Mouse (Mus musculus): ENCODE measurements around the gene Asna1. TPM values are rescaled to one million over a fixed set of nuclear protein-coding genes. Genes with fewer than 3 reads are reported as not detected.

The Asna1 gene
- 10 to 100 TPM; 91.0 to 93.4 TPM for total RNA-seq (2021)
- long read RNA-seq, experiment 1, transcript Asna1-201 (7 exons, 1,256 nt): major isoform, 77 of 92 reads
- long read RNA-seq, experiment 1, partial matches to known transcripts: 6 of 92 reads
- long read RNA-seq, experiment 1, other reads (novel, unspliced or antisense): 9 of 92 reads
- long read RNA-seq, experiment 2, transcript Asna1-201 (7 exons, 1,256 nt): major isoform, 34 of 36 reads
- long read RNA-seq, experiment 2, partial matches to known transcripts: 2 of 36 reads
- long read RNA-seq, experiment 2, other reads (novel, unspliced or antisense): 0 of 36 reads

DNA sequence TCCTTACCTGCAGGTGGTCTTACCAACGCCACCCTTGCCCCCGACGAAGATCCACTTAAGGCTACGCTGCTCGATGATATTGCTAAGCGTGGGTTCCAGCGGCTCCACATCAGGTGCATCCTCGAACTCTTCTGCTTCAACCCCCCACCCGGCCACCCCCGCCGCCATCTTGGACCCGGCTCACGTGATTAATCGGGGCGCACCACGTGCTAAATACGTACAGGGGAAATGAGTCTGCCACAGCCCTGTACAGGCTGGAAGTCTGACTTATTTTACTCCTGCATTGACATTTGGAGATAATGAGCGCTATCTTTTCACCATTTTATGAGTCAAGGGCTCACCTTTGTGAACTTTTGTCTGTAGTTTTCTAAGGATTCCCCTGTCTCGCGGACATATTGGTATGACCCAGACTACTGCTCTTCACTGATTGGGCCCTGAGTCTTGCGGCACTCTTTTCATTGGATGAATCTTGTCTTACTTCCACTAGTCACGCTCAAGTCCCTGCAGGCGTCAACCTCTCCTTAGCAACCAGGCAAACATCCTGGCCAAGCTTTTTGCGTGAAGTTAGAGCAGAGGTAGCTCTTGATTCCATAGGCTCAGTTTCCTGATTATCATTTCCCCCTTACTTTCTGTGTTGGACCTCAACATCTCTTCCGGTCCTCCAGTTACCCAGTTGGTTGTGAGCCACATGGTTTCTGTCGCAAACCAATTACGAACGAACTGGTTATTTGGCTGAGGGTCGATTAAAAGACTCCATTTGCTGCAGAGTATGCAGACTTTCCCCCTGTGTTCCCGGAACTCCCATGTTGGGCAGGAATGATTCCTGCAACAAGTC lies at the start of gene Asna1:
Asna1 (minus strand) TSS at position 184 of the 835 bp plus-strand sequence.
- DNase-seq: peak; percentile 83 to 85

DNA sequence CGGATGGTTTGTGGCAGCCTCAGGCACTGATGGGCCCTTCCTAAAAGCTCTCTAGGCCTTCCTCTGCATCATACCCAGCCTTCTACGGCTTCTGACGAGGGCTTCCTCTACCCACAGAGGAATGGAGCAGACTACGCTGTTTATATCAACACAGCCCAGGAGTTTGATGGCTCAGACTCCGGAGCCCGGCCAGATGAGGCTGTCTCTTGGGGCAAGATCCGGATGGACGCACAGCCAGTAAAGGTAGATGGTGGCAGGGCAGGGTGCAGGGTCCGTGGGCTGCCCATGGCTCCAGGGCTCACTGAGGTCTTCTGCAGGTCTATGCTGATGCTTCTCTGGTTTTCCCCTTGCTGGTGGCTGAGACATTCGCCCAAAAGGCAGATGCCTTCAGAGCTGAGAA lies 49.5 kb upstream of the Asna1 start:
- DNase-seq: no peak

DNA sequence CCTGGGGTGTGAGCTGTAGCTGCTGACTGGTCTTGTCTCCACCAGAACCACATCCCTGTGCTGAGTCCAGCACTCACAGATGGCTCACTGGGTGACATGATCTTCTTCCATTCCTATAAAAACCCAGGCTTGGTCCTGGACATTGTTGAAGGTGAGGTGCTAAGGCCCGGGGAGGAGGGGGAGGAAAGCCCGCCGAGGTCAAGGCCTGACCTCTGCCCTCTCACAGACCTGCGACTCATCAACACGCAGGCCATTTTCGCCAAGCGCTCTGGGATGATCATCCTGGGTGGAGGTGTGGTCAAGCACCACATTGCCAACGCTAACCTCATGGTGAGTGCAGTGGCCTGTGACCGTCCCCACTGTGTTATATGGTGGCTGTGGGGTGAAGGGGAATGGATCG lies 49.1 kb upstream of the Asna1 start:
- no peak for DNase-seq

DNA sequence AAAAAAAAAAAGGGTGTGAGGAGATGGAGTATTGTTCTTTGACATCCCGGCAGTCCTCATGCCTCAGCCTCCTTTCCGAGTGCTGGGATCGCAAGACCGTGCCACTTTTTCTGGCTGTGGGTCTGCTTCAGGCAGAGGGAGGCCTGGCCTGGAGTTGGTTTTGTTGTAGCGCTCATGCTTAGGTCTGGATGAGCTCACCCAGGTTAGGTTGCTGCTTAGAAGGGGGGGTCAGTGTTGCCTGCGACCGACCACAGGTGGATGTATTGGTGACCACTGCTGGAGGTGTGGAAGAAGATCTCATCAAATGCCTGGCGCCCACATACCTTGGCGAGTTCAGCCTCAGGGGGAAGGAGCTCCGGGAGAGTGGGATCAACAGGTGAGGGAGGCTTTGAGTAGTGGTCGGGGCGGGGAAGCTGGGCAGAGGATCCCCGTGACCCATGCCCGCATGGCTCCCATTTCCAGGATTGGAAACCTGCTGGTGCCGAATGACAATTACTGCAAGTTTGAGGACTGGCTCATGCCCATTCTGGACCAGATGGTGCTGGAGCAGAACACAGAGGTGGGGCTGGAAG lies 48.0 kb upstream of the Asna1 start:
- no peak for DNase-seq

DNA sequence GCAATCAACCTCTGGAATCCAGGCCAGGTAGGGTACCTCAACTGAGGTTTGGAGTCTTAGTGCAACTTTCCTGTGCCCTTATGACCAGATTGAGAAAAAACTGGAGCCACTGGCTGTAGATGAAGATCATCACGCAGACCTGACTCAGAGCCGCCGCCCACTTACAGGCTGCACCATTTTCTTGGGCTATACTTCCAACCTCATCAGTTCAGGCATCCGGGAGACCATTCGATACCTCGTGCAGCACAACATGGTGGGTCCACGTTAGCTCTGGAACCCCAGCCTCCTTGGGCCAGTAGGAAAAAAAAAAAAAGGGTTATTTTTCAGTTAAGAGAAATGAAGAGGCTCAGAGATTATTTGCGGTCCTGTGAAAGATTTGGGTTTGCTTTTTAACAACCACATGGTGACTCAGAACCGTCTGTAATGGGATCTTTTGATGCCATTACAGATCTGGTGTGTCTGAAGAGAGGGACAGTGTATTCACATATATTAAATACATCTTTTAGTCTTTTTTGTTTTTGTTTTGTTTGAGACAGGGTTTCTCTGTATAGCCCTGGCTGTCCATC lies 47.4 kb upstream of the Asna1 start:
- DNase-seq: peak in 1 of 2 experiments; percentile 24

DNA sequence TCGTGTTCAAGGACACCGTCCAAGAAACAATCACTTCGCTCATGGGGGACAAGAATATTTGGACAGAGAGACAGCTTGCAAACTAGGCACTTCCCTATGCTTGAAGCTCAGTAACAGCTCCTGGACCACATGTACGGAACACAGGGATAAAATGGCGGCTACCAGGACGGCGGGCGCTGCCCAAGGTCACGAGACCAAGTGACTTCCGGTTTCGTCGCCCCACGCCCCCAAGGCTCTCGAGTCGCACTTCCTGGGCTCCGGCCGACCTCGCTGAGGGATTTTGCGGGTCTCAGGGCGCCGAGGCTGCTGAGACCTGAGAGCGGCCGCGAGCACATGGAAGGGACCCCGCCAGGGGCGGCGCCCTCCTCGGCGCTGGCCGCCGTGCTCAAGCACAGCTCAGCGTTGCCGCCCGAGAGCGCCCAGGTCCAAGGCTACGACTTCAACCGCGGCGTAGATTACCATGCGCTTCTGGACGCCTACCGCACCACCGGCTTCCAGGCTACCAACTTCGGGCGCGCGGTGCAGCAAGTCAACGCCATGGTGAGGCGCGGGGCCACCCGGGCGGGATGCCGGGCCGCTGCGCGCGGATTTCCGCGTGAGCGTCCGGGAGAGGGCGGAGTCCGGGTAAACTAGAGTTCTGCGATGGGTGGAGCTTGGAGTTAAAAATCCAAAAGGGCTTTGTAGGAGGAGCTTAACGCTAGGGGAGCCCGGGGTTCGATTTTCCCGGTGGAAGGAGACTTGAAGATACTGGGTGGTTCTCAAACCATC lies 46.6 kb upstream of the Asna1 start, which contains the start of gene Dhps:
Dhps (plus strand) TSS at position 244 of the 768 bp plus-strand sequence.
- peak; percentile 93 to 94 for DNase-seq

DNA sequence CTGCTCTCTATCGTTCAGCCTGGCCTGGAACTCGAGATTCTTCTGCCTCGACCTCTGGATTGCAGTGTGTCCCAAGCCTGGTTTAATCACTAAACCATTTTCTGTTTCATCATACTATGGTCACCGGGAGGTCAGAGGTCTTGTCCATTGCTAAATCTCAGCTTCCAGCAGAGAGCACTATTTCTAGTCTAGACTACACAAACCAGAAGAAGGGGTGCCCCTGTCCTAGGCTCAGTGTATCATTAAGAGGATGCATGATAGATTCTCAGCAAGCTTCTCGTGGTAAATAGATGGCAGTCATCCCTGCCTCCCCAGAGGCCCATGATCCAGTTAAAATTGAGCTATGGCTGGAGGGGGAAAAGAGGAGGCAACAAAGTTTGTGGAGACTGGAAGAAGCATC lies 46.0 kb upstream of the Asna1 start:
- no peak for DNase-seq

DNA sequence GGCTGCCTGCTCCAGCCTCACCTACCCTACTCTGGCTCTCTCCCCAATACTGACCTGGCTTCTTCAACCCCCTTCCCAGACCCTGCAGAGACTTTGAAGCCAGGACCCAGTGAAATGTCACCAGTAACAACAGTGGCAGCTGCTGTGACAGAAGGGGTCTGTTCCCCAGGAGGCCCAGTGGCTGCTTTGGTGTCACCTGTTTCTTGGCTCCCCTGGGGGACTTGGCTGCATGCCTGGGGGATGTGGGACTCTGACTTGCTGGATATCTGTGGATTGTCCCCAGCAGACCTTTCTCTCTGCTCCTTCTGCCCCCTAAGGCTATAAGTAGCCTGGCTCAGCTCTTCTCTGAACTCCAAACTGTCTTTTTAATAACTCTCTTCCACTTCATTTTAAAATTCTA lies 42.9 kb upstream of the Asna1 start, which contains the start of gene Gm5741:
Gm5741 (minus strand) TSS at position 1 of the 400 bp plus-strand sequence.
- DNase-seq: no peak

DNA sequence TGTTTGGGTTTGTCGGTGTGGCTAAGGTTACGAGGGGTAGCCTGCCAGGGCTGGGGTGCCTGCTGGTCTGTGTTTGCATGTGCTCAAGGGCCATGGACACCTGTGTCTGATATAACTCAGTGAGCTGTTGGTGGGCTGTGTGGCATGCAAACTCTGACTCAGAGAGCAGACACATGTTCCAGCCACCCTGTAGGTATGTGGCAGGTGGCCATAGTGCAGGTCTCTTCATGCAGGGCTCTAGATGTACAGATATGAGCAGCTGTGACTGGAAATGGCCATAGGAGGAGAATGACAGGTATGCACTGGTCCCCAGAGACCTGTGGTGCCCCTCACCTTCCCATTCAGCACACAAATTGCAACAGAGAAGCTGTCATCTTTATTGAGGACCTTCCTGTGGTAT lies 42.1 kb upstream of the Asna1 start:
- no peak for DNase-seq

DNA sequence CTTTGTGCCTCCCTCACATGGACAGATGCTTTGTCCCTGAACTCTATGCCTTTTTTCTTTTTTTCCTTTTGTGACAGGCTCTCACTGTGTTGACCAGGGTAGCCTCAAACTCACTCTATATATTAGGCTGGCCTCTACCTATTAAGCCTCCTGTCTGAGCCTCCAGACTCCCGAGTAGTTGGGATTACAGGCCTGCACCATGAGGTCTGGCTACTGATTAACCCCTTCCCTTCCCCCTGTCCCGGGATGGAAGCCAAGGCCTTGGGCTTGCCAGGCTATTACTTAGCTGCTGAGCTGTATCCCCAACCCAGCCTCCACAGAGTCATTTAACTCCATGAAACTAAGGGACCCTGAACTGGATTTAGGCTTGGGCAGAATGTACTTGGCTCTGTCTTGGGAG lies 40.1 kb upstream of the Asna1 start:
- no peak for DNase-seq

DNA sequence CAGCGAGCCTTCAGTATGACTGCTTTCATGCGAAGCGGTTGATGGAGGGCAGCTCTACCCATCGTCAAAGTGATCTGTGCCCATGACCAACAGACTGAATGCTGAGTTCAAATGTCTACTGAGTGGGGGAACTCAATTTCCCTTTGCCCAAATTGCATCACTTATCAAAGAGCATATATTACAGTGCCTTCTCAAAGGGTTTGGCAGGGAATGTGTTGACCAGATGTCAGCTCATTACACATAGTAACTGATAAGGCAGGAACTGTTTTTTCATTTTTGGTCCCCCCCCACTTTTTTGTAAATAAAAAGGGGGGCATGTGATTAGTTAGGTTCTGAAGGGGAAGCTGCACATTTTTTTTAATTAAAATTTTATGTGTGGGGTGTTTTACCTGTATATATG lies 37.5 kb upstream of the Asna1 start:
- no peak for DNase-seq

DNA sequence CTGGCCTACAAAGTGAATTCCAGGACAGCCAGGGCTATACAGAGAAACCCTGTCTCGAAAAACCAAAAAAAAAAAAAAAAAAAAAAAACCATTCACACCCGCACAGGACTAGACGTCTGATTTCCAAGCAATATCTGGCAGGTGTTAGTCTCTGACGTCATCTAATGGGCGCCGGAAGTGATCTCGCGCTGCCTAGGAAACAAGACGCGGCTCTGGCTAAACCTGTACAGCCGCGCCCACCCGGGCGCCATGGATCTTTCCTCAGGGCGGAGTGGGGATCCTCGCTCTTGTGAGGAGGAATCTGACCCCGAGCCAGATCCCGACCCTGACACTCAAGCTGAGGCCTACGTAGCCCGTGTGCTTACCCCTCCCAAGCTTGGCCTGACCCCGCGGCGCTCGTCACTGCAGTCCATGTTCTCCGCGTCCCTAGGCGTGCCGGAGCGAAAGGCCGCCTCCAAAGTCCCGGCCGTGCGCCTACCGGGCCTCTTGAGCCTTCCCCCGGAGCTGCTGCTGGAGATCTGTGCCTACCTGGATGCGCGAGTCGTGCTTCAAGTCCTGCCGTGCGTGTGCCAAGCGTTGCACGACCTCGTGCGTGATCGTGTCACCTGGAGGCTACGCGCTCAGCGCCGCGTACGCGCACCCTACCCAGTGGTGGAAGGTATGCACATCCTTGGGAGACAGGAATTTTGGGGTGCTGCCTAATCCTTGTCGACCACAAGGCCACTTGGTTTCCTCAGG lies 35.0 kb upstream of the Asna1 start, which contains the start of gene Fbxw9:
Fbxw9 (plus strand) TSS at position 177 of the 738 bp plus-strand sequence.
- DNase-seq: peak; percentile 89 to 91

DNA sequence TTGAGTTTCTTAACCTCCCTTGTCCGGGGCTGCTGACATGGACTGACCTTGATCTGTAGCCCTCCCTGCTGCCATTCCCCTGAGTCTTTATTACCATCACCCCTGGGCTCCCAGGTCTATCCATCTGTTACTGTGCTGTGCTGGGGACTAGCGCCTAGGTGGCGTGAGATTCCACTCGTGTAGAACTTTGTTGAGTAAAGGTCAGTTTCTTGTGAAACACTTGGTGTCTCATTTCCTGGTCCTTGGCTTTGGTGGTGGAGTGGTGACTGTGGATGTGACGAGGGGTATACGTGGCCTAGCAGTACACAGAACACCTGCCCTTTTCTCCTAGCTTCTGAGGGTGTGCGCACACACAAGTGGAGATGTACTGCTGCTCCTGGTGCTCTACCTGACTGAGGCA lies 32.3 kb upstream of the Asna1 start:
- DNase-seq: peak in 1 of 2 experiments; percentile 36

DNA sequence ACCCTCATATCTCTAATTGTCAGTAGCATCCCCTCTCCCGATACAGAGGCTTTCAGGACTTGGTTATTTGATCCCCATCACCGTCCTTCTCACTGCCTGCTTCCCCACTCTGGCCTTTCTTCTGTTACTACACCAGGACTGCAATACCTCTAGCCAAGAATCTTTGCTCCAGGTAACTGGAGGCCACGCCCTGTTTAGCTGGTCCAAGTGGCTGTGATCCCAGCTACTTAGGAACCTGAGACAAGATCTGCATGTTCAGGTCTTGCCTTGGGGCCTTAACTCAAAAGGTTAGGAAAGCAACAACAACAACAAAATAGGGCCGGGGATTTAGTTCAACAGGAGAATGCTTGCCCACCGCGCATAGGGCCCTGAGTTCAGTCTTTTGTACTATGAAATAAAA lies 18.5 kb upstream of the Asna1 start:
- DNase-seq: no peak

DNA sequence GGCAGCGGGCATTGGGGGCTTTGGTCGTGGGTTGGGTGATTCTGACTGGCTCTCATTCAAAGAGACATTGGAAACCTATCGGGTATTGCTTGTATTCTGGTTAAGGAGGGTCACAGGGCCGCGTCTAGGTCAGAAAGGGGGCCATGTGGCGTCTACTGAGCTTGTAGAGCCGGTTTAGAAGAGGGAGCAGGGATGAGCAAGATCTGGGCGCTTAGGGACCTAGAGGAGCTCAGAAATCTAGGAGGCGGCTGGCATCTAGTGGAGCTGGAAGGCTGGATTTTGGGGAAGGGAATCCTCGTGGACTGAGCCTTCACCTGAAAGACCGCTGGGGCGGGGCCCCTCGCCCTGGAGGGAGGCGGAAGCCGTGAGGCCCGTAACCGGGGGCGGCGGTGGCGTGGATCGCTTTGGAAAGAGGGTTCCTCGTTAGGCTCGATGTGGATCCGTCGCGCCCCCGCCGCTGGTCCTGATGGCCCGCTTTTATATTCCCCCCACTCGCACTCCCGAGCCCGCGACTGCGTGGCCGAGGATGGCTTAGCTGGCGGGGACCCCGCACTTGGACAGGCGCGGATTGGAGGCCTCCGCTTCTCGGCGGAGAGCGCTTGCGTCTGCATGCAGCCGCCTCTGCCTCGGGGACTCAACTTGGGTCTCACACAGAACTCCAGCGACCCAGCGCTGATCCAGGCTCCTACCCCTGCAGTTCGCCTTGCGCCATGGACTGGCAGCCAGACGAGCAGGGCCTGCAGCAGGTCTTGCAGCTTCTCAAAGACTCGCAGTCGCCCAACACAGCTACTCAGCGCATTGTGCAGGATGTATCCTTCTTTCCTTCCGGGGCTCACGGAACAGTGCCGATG lies 12.8 kb upstream of the Asna1 start:
- peak; percentile 64 to 70 for DNase-seq

DNA sequence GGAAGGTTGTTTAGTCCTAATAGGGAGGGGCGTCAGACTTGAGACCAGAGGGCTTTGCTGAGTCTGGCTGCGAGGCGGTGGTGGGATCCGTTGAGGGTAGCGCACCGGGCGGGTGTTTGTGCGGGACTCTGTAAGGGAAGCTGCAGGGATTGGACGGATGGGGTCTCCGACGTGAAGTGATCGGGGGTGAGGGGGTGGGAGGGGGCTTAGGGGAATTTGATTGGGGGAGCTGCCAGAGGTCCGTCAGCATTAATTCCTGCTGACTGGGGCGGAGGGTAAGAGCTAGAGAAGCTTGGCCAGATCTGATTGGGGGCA lies 12.2 kb upstream of the Asna1 start:
- DNase-seq: no peak

DNA sequence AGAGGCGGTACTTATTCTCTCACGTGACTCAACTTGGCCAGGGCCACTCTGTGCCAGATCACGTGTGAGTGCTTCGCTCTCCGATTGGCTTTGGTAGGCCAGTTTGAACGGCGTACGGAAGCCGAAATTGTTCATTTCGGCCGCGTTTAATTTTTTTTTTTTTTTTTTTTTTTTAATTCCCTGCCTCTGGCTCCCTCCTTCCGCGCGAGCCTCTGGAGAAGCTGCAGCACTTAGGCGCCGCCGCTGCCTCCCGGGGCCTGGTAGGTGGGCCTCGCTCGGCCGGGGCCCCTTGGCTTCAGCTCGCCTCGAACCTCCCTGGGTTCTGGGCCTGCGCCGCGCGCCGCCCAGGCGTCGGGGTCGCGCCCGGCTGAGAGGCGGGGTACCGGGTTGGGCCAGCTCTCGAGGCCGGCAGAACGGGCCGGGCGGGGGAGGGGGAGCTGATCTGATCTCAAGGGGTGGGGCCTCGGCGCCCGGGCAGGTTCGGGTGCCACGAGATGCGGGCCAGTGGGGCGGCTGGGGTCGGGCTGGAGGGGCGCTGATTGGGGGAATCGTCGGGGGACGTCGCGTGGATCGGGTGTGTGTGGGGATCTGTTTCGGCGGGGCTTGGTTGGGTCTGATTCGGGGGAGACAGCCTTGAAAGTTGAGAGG lies 11.8 kb upstream of the Asna1 start, which contains the start of gene Tnpo2:
Tnpo2 (plus strand) TSS at position 198 of the 648 bp plus-strand sequence.
- DNase-seq: peak; percentile 92 to 95

DNA sequence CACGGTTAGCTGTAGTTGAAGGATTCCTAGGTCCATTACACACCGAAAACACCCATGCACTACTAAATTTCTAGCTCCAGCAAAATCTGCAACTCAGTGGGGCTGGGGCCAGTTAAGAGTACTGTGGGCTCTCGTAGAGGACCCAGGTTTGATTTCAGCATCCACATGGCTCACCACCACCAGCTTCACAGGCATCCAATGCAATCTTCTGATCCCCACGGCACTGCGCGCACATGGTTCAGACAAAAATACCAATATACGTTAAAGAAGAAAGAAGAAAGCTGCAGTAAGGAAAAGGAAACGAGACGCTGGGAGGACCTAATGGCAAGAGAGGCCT lies 11.3 kb upstream of the Asna1 start:
- no peak for DNase-seq

DNA sequence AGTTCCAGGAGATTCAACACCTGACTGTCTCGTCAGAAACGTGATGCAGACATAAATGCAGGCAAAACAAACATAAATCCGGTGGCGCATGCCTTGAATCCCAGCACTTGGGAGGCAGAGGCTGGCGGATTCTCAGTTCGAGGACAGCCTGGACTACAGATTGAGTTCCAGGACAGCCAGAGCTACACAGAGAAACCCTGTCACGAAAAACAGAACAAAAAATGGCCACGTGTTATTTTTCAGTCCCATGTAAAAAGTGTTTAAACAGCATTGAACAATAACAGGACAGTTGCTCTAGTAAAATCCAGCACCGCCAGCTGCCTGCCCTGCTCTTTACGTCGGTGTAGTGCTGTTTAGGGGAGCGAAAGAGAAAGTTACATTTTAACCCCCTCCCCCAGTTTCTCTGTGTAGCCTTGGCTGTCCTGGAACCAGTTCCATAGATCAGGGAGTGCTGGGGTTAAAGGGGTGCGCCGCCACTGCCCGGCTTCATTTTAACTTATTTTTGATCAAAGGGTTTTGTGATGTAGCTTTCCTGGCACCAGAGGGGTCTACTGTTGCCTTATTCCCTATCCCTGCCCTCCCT lies 10.7 kb upstream of the Asna1 start:
- peak; percentile 31 to 35 for DNase-seq

Data from adrenal gland, postnatal 36 days (tissue).